Mouse (Mus musculus): ENCODE results near the gene Sucla2. TPM values are rescaled to one million over a fixed set of nuclear protein-coding genes. Genes with fewer than 3 reads are reported as not detected.
"Not testable (repeated sequence)": the region's sequence is repeated elsewhere in the genome, so short reads cannot be mapped to it uniquely, and the experiment has no call there.

Sucla2 gene
- polyA plus RNA-seq, 1 experiment from 2014 or later: 110 TPM

- Histone ChIP-seq H3K27ac (ENCODE audit: low read length) (no peak overlapping the region), H3K27me3 (ENCODE audit: control insufficient read depth, insufficient read depth, low read length) (no peaks in the 10 kb centered on the region), H3K9ac (replicated peaks; ENCODE audit: low read depth, low read length) (no peak overlapping the region), H3K4me3 (ENCODE audit: low read depth, low read length) (no peak overlapping the region), H3K9me3 (ENCODE audit: control insufficient read depth, low read depth, low read length) (no peaks in the 10 kb centered on the region), H3K4me2 (replicated peaks; ENCODE audit: low read depth, low read length) (no peak overlapping the region), H3K4me1 (ENCODE audit: control insufficient read depth, insufficient read depth, low read length) (peaks cover 11% of the 10 kb centered on the region), H3K36me3 (ENCODE audit: control insufficient read depth, insufficient read depth, low read length) (no peaks in the 10 kb centered on the region)
- no peak for ATAC-seq (ENCODE audit: insufficient number of reproducible peaks, insufficient read depth, low FRiP score, low read depth)
- WGBS: 57% methylated on average over 8 of the region's 8 CpGs
Measured at GRCm38 (mm10) chr14:73506283-73506682, 18.8 kb upstream of the Sucla2 start.

GRCm38 (mm10) chr14:73507200-73507599, 17.9 kb upstream of the Sucla2 start:
- no peak overlapping the region for H3K4me2 ChIP-seq (replicated peaks; ENCODE audit: low read depth, low read length)

GRCm38 (mm10) chr14:73507702-73508376, 17.3 kb upstream of the Sucla2 start:
- Histone ChIP-seq H3K9ac (replicated peaks; ENCODE audit: low read depth, low read length) (no peak overlapping the region), H3K27ac (ENCODE audit: low read length) (no peak overlapping the region), H3K9me3 (ENCODE audit: control insufficient read depth, low read depth, low read length) (no peaks in the 10 kb centered on the region), H3K4me1 (ENCODE audit: control insufficient read depth, insufficient read depth, low read length) (peaks cover 9% of the 10 kb centered on the region), H3K27me3 (ENCODE audit: control insufficient read depth, insufficient read depth, low read length) (no peaks in the 10 kb centered on the region), H3K4me3 (ENCODE audit: low read depth, low read length) (no peak overlapping the region), H3K36me3 (ENCODE audit: control insufficient read depth, insufficient read depth, low read length) (peaks cover 4% of the 10 kb centered on the region; the same call in 1 of the 2 replicates), H3K4me2 (replicated peaks; ENCODE audit: low read depth, low read length) (no peak overlapping the region)
- 50% methylated on average over 11 of the region's 11 CpGs for WGBS
- ATAC-seq (ENCODE audit: insufficient number of reproducible peaks, insufficient read depth, low FRiP score, low read depth): no peak

More at GRCm38 (mm10) chr14:73507200-73507599, 17.9 kb upstream of the Sucla2 start:
- no peak for ATAC-seq (ENCODE audit: insufficient number of reproducible peaks, insufficient read depth, low FRiP score, low read depth)
- Histone ChIP-seq H3K27me3 (ENCODE audit: control insufficient read depth, insufficient read depth, low read length) (no peaks in the 10 kb centered on the region), H3K36me3 (ENCODE audit: control insufficient read depth, insufficient read depth, low read length) (peaks cover 2% of the 10 kb centered on the region; the same call in 1 of the 2 replicates), H3K4me3 (ENCODE audit: low read depth, low read length) (no peak overlapping the region), H3K9ac (replicated peaks; ENCODE audit: low read depth, low read length) (no peak overlapping the region), H3K27ac (ENCODE audit: low read length) (no peak overlapping the region), H3K9me3 (ENCODE audit: control insufficient read depth, low read depth, low read length) (no peaks in the 10 kb centered on the region), H3K4me1 (ENCODE audit: control insufficient read depth, insufficient read depth, low read length) (peaks cover 11% of the 10 kb centered on the region)
- 81% methylated on average over 15 of the region's 15 CpGs for WGBS

- Histone ChIP-seq H3K4me1 (ENCODE audit: control insufficient read depth, insufficient read depth, low read length) (peaks cover 9% of the 10 kb centered on the region), H3K9ac (replicated peaks; ENCODE audit: low read depth, low read length) (no peak overlapping the region), H3K4me2 (replicated peaks; ENCODE audit: low read depth, low read length) (no peak overlapping the region), H3K27me3 (ENCODE audit: control insufficient read depth, insufficient read depth, low read length) (no peaks in the 10 kb centered on the region), H3K36me3 (ENCODE audit: control insufficient read depth, insufficient read depth, low read length) (peaks cover 4% of the 10 kb centered on the region; the same call in 1 of the 2 replicates), H3K4me3 (ENCODE audit: low read depth, low read length) (no peak overlapping the region), H3K9me3 (ENCODE audit: control insufficient read depth, low read depth, low read length) (no peaks in the 10 kb centered on the region), H3K27ac (ENCODE audit: low read length) (no peak overlapping the region)
- no peak for ATAC-seq (ENCODE audit: insufficient number of reproducible peaks, insufficient read depth, low FRiP score, low read depth)
- WGBS: 93% methylated on average over 6 of the region's 6 CpGs
Measured at GRCm38 (mm10) chr14:73508630-73509395, 16.3 kb upstream of the Sucla2 start.

- Histone ChIP-seq H3K9ac (replicated peaks; ENCODE audit: low read depth, low read length) (peak within 1 kb of the TSS; percentile 89), H3K4me3 (ENCODE audit: low read depth, low read length) (peak within 1 kb of the TSS; percentile 92), H3K4me2 (replicated peaks; ENCODE audit: low read depth, low read length) (peak within 1 kb of the TSS; percentile 92), H3K9me3 (ENCODE audit: control insufficient read depth, low read depth, low read length) (no peaks in the 10 kb centered on the region), H3K27ac (ENCODE audit: low read length) (no peak within 1 kb of the TSS), H3K27me3 (ENCODE audit: control insufficient read depth, insufficient read depth, low read length) (no peaks in the 10 kb centered on the region), H3K36me3 (ENCODE audit: control insufficient read depth, insufficient read depth, low read length) (peaks cover 4% of the 10 kb centered on the region; the same call in 1 of the 2 replicates), H3K4me1 (ENCODE audit: control insufficient read depth, insufficient read depth, low read length) (peaks cover 9% of the 10 kb centered on the region)
- ATAC-seq (ENCODE audit: insufficient number of reproducible peaks, insufficient read depth, low FRiP score, low read depth): peak; percentile 92
- under 1% methylated on average over 41 of the region's 41 CpGs for WGBS
Measured at GRCm38 (mm10) chr14:73509765-73510423, 15.2 kb upstream of the Sucla2 start, which contains the start of gene Med4. Gene Med4 (plus strand): TSS chr14:73510025.

- 77% methylated on average over 3 of the region's 3 CpGs for WGBS
- Histone ChIP-seq H3K36me3 (ENCODE audit: control insufficient read depth, insufficient read depth, low read length) (no peaks in the 10 kb centered on the region), H3K4me3 (ENCODE audit: low read depth, low read length) (peak overlapping the region; percentile 10; the same call in 1 of the 2 replicates), H3K9me3 (ENCODE audit: control insufficient read depth, low read depth, low read length) (no peaks in the 10 kb centered on the region), H3K4me2 (replicated peaks; ENCODE audit: low read depth, low read length) (peak overlapping the region; percentile 33), H3K4me1 (ENCODE audit: control insufficient read depth, insufficient read depth, low read length) (no peaks in the 10 kb centered on the region), H3K27me3 (ENCODE audit: control insufficient read depth, insufficient read depth, low read length) (no peaks in the 10 kb centered on the region), H3K9ac (replicated peaks; ENCODE audit: low read depth, low read length) (no peak overlapping the region), H3K27ac (ENCODE audit: low read length) (no peak overlapping the region)
- ATAC-seq (ENCODE audit: insufficient number of reproducible peaks, insufficient read depth, low FRiP score, low read depth): no peak
Measured at GRCm38 (mm10) chr14:73524136-73524535, 983 bp upstream of the Sucla2 start.

- not testable (repeated sequence) for H3K9ac ChIP-seq (replicated peaks; ENCODE audit: low read depth, low read length); H3K4me3 ChIP-seq (ENCODE audit: low read depth, low read length); H3K27me3 ChIP-seq (ENCODE audit: control insufficient read depth, insufficient read depth, low read length); H3K9me3 ChIP-seq (ENCODE audit: control insufficient read depth, low read depth, low read length); H3K36me3 ChIP-seq (ENCODE audit: control insufficient read depth, insufficient read depth, low read length); ATAC-seq (ENCODE audit: insufficient number of reproducible peaks, insufficient read depth, low FRiP score, low read depth); H3K4me1 ChIP-seq (ENCODE audit: control insufficient read depth, insufficient read depth, low read length); H3K4me2 ChIP-seq (replicated peaks; ENCODE audit: low read depth, low read length); H3K27ac ChIP-seq (ENCODE audit: low read length)
- 84% methylated on average over 3 of the region's 3 CpGs for WGBS
Measured at GRCm38 (mm10) chr14:73528661-73529060, 3.5 kb downstream of the Sucla2 start.

GRCm38 (mm10) chr14:73533755-73534465, 8.8 kb downstream of the Sucla2 start:
- no peaks in the 10 kb centered on the region for H3K4me1 ChIP-seq (ENCODE audit: control insufficient read depth, insufficient read depth, low read length)
- no peak overlapping the region for H3K27ac ChIP-seq (ENCODE audit: low read length)
- ATAC-seq (ENCODE audit: insufficient number of reproducible peaks, insufficient read depth, low FRiP score, low read depth): no peak
- H3K9me3 ChIP-seq (ENCODE audit: control insufficient read depth, low read depth, low read length): no peaks in the 10 kb centered on the region
- no peaks in the 10 kb centered on the region for H3K36me3 ChIP-seq (ENCODE audit: control insufficient read depth, insufficient read depth, low read length)
- no peaks in the 10 kb centered on the region for H3K27me3 ChIP-seq (ENCODE audit: control insufficient read depth, insufficient read depth, low read length)
- no peak overlapping the region for H3K4me3 ChIP-seq (ENCODE audit: low read depth, low read length)
- H3K4me2 ChIP-seq (replicated peaks; ENCODE audit: low read depth, low read length): no peak overlapping the region
- H3K9ac ChIP-seq (replicated peaks; ENCODE audit: low read depth, low read length): no peak overlapping the region
- WGBS: 64% methylated on average over 6 of the region's 6 CpGs
